25 mouse cellular contexts compared by ENCODE assay signal in genomic region chr13:47109239-47109638, GRCm38 (mm10). TPM values are rescaled to one million over a fixed set of nuclear protein-coding genes. Genes with fewer than 3 reads are reported as not detected.
A peak's percentile ranks its signal among the peaks of the same experiment; 100 is the strongest.
DNase-seq lines count a peak whose midpoint lies in the region; ATAC-seq and TF ChIP-seq lines count a peak whose summit lies in the region.
"Had no signal": no experiment of that assay in that cellular context is flagged by ENCODE, and none has a peak within 500 bp of the region (broad histone marks: within the 10 kb centered on the region; RNA-seq: fewer than 3 reads in every experiment).

No protein-coding gene starts in this region.

- intact Hi-C loops in heart, postnatal 36 days (cut with DNase I) = no loop called here
- intact Hi-C loops in heart, postnatal 10 days (cut with DNase I) = no loop called here

- H3K4me1 ChIP-seq in heart, embryonic 10.5 days = peaks cover 30% of the 10 kb centered on the region
- peaks cover 64% of the 10 kb centered on the region for H3K4me1 ChIP-seq in G1E (ENCODE audit: insufficient read depth, low read depth, low read length)
- H3K4me1 ChIP-seq in liver, embryonic 11.5 days (replicated peaks; ENCODE audit: control insufficient read depth, insufficient read depth, low read length) = peaks cover 43% of the 10 kb centered on the region
- H3K4me1 ChIP-seq in forebrain, embryonic 10.5 days = peaks cover 20% of the 10 kb centered on the region

- peak overlapping the region; percentile 45; the same call in 1 of the 2 replicates for H3K9ac ChIP-seq in liver, embryonic 11.5 days (ENCODE audit: low read depth, low read length)
- H3K9ac ChIP-seq: embryonic facial prominence, embryonic 15.5 days; forebrain, embryonic 13.5 days; heart, embryonic 15.5 days; midbrain, embryonic 15.5 days had no signal

- WGBS in heart, embryonic 10.5 days = 55% methylated on average over 2 of the region's 2 CpGs
- 47% methylated on average over 2 of the region's 2 CpGs for WGBS in liver, embryonic 11.5 days
- 72% methylated on average over 2 of the region's 2 CpGs for WGBS in forebrain, embryonic 10.5 days

- H3K4me2 ChIP-seq in liver, embryonic 11.5 days = peak overlapping the region; percentile 47
- H3K4me2 ChIP-seq: embryonic facial prominence, embryonic 15.5 days; forebrain, embryonic 13.5 days; heart, embryonic 15.5 days; midbrain, embryonic 15.5 days had no signal

- 0 out of 2 replicates have a peak overlapping the region, but pooled peaks have one; percentile 22 for H3K27ac ChIP-seq in heart, embryonic 10.5 days
- peak overlapping the region; percentile 70 for H3K27ac ChIP-seq in liver, embryonic 11.5 days (ENCODE audit: low read depth, low read length)
- H3K27ac ChIP-seq in forebrain, embryonic 10.5 days = no peak overlapping the region
- H3K27ac ChIP-seq: embryonic facial prominence, embryonic 15.5 days; forebrain, embryonic 13.5 days; heart, embryonic 15.5 days; left cerebral cortex, adult 2 months; midbrain, embryonic 15.5 days had no signal

- no peaks in the 10 kb centered on the region for H3K36me3 ChIP-seq in heart, embryonic 10.5 days
- H3K36me3 ChIP-seq in G1E (replicated peaks) = peaks cover 9% of the 10 kb centered on the region
- H3K36me3 ChIP-seq in liver, embryonic 11.5 days (ENCODE audit: control insufficient read depth, insufficient read depth, low read length) = no peaks in the 10 kb centered on the region
- H3K36me3 ChIP-seq in forebrain, embryonic 10.5 days (replicated peaks) = no peaks in the 10 kb centered on the region
- H3K36me3 ChIP-seq: embryonic facial prominence, embryonic 15.5 days; heart, embryonic 15.5 days; midbrain, embryonic 15.5 days had no signal

- peak; percentile 88 for DNase-seq in heart, embryonic 10.5 days (ENCODE audit: low spot score)
- DNase-seq in heart, postnatal 36 days = no peak
- no peak for DNase-seq in G1E (ENCODE audit: low spot score)
- no peak for DNase-seq in liver, embryonic 11.5 days (ENCODE audit: low spot score)
- no peak for DNase-seq in thymus, postnatal 0 days (ENCODE audit: low spot score)
- DNase-seq in forebrain, embryonic 10.5 days (ENCODE audit: extremely low spot score, low spot score) = no peak
- no peak for DNase-seq in heart, postnatal 10 days
- DNase-seq: adrenal gland, postnatal 25 days; cerebellum, adult 11-12 months; cerebellum, postnatal 14 days; embryo, embryonic 11 days; heart, adult 11 months; kidney, postnatal 36 days; left cerebral cortex, postnatal 4 days; lung, postnatal 10 days; right cerebral cortex, postnatal 14 days; thymus, adult 18-20 months had no signal

- H3K27me3 ChIP-seq in heart, embryonic 10.5 days (ENCODE audit: insufficient read depth, poor library complexity, severe bottlenecking) = peaks cover 11% of the 10 kb centered on the region; the same call in 1 of the 2 replicates
- no peaks in the 10 kb centered on the region for H3K27me3 ChIP-seq in G1E (ENCODE audit: insufficient read depth, low read length)
- H3K27me3 ChIP-seq in liver, embryonic 11.5 days (replicated peaks; ENCODE audit: control insufficient read depth, insufficient read depth, low read length) = no peaks in the 10 kb centered on the region
- no peaks in the 10 kb centered on the region for H3K27me3 ChIP-seq in forebrain, embryonic 10.5 days (ENCODE audit: poor library complexity, severe bottlenecking)
- H3K27me3 ChIP-seq: embryonic facial prominence, embryonic 15.5 days; forebrain, embryonic 13.5 days; heart, embryonic 15.5 days; midbrain, embryonic 15.5 days had no signal

- ATAC-seq in G1E (ENCODE audit: extremely low read depth, insufficient number of reproducible peaks, low FRiP score, poor library complexity, severe bottlenecking) = peak; percentile 35; the same call in 1 of the 2 replicates
- ATAC-seq in liver, embryonic 11.5 days (replicated peaks; ENCODE audit: low FRiP score) = peak; percentile 80
- ATAC-seq in megakaryocyte-erythroid progenitor cell, adult 5-6 weeks (replicated peaks; ENCODE audit: low FRiP score, low TSS enrichment, poor library complexity, severe bottlenecking) = peak; percentile 45; the same call in 1 of the 2 replicates
- ATAC-seq: CD4-positive, CD25-positive, alpha-beta regulatory T cell, adult 4 months; forebrain, embryonic 13.5 days; midbrain, embryonic 15.5 days had no signal

- H3K9me3 ChIP-seq in heart, embryonic 10.5 days = no peaks in the 10 kb centered on the region
- H3K9me3 ChIP-seq in G1E (replicated peaks) = no peaks in the 10 kb centered on the region
- no peaks in the 10 kb centered on the region for H3K9me3 ChIP-seq in liver, embryonic 11.5 days (ENCODE audit: control insufficient read depth, low read length)
- no peaks in the 10 kb centered on the region for H3K9me3 ChIP-seq in forebrain, embryonic 10.5 days
- H3K9me3 ChIP-seq: embryonic facial prominence, embryonic 15.5 days; forebrain, embryonic 13.5 days; heart, embryonic 15.5 days; midbrain, embryonic 15.5 days had no signal

- TF ChIP-seq CTCF in G1E (IDR thresholded peaks at IDR 0.05; ENCODE audit: low read depth, low read length) = no peak

- no peak overlapping the region for H3K4me3 ChIP-seq in heart, embryonic 10.5 days
- peak overlapping the region; percentile 61; the same call in 1 of the 2 replicates for H3K4me3 ChIP-seq in G1E (ENCODE audit: low read depth, low read length)
- H3K4me3 ChIP-seq in liver, embryonic 11.5 days (ENCODE audit: low read depth, low read length) = no peak overlapping the region
- H3K4me3 ChIP-seq in forebrain, embryonic 10.5 days = no peak overlapping the region
- H3K4me3 ChIP-seq: embryonic facial prominence, embryonic 15.5 days; forebrain, embryonic 13.5 days; heart, embryonic 15.5 days; left cerebral cortex, adult 2 months; midbrain, embryonic 15.5 days; myocyte had no signal

RNA-seq across cellular contexts. Expression of gene Dek, which starts 3.2 kb away (rescaled TPM):
- 167 and 249 TPM in 2 replicates for polyA plus RNA-seq in heart, embryonic 10.5 days (2016; fragmentation: Nextera tagmentation; extraction: Ambion mirVana)
- total RNA-seq in heart, postnatal 36 days (2021) = 10 to 100 TPM; 32.4 to 38.7 TPM
- total RNA-seq in G1E (2014; fragmentation: Nextera tagmentation) = 382 and 385 TPM in 2 replicates
- total RNA-seq in G1E (2017) = 390 and 495 TPM in 2 replicates
- polyA plus RNA-seq in G1E (2012) = 968 and 1,197 TPM in 2 replicates
- 366 and 391 TPM in 2 replicates for polyA plus RNA-seq in liver, embryonic 11.5 days (2014; fragmentation: Nextera tagmentation; extraction: Ambion mirVana)
- 281 TPM in 2 replicates for total RNA-seq in megakaryocyte-erythroid progenitor cell, adult 5-6 weeks (2014; fragmentation: Nextera tagmentation)
- 706 and 810 TPM in 2 replicates for total RNA-seq in megakaryocyte-erythroid progenitor cell, adult 5-6 weeks (2017)
- polyA plus RNA-seq in thymus, postnatal 0 days (2015; fragmentation: Nextera tagmentation; extraction: Ambion mirVana) = 305 and 380 TPM in 2 replicates
- 434 and 448 TPM in 2 replicates for polyA plus RNA-seq in forebrain, embryonic 10.5 days (2016; fragmentation: Nextera tagmentation; extraction: Ambion mirVana)
- total RNA-seq in heart, postnatal 10 days (2021) = 10 to 100 TPM; 57.4 to 59.4 TPM

RNA-seq across cellular contexts. Expression of gene Rnf144b, which starts 13.2 kb away (rescaled TPM):
- polyA plus RNA-seq in heart, embryonic 10.5 days (2016; fragmentation: Nextera tagmentation; extraction: Ambion mirVana) = 0.98 and 1.6 TPM in 2 replicates
- 10 to 100 TPM; 15.2 to 34.7 TPM for total RNA-seq in heart, postnatal 36 days (2021)
- total RNA-seq in G1E (2014; fragmentation: Nextera tagmentation) (7.8 and 8.5 TPM in 2 replicates), G1E (2017) (4.2 and 4.6 TPM in 2 replicates)
- polyA plus RNA-seq in G1E (2012) = 0.54 and 1.1 TPM in 2 replicates
- polyA plus RNA-seq in liver, embryonic 11.5 days (2014; fragmentation: Nextera tagmentation; extraction: Ambion mirVana) = 0.55 and 0.90 TPM in 2 replicates
- total RNA-seq in megakaryocyte-erythroid progenitor cell, adult 5-6 weeks (2014; fragmentation: Nextera tagmentation) = 0.46 and 0.54 TPM in 2 replicates
- 0.89 and 1.3 TPM in 2 replicates for total RNA-seq in megakaryocyte-erythroid progenitor cell, adult 5-6 weeks (2017)
- polyA plus RNA-seq in thymus, postnatal 0 days (2015; fragmentation: Nextera tagmentation; extraction: Ambion mirVana) = 1.2 and 1.3 TPM in 2 replicates
- polyA plus RNA-seq in forebrain, embryonic 10.5 days (2016; fragmentation: Nextera tagmentation; extraction: Ambion mirVana) = 0.59 and 0.66 TPM in 2 replicates
- 10 to 100 TPM; 15.3 to 23.4 TPM for total RNA-seq in heart, postnatal 10 days (2021)
